Mouse (Mus musculus) heart, embryonic 15.5 days (tissue): ENCODE results near the gene Defb41. TPM values are rescaled to one million over a fixed set of nuclear protein-coding genes. Genes with fewer than 3 reads are reported as not detected.
"Not testable (repeated sequence)": the region's sequence is repeated elsewhere in the genome, so short reads cannot be mapped to it uniquely, and the experiment has no call there.

ENCODE experiments used
- ATAC-seq: fragments of 200-750 bp; cut with Nextera tagmentation; replicated peaks from 2 replicates; pipeline ENCODE4 v1.8.0; 2017; ENCODE audit warnings: low read depth, moderate TSS enrichment; ENCODE audit not compliant: insufficient number of reproducible peaks, insufficient read depth, low FRiP score
- H3K27ac ChIP-seq: fragments of 300-500 bp; sonication (generic); 2 replicates; pipeline ENCODE4 v1.5.1; 2015; ENCODE audit warnings: mild to moderate bottlenecking, inconsistent platforms
- H3K27me3 ChIP-seq: fragments of 300-500 bp; sonication (generic); 2 replicates; pipeline ENCODE4 v1.6.1; 2015; ENCODE audit warnings: inconsistent platforms
- H3K36me3 ChIP-seq: fragments of 300-500 bp; sonication (generic); 2 replicates; pipeline ENCODE4 v1.6.1; 2015; ENCODE audit warnings: mild to moderate bottlenecking, inconsistent platforms
- H3K4me1 ChIP-seq: fragments of 300-500 bp; sonication (generic); replicated peaks from 2 replicates; pipeline ENCODE4 v1.6.1; 2015; ENCODE audit warnings: inconsistent platforms
- H3K4me2 ChIP-seq: fragments of 300-500 bp; sonication (generic); 2 replicates; pipeline ENCODE4 v1.6.1; 2015; ENCODE audit warnings: inconsistent platforms, mild to moderate bottlenecking, moderate library complexity
- H3K4me3 ChIP-seq: fragments of 300-500 bp; sonication (generic); 2 replicates; pipeline ENCODE4 v1.5.1; 2015; ENCODE audit warnings: mild to moderate bottlenecking, inconsistent platforms
- H3K9ac ChIP-seq: fragments of 300-500 bp; sonication (generic); 2 replicates; pipeline ENCODE4 v1.6.1; 2015; ENCODE audit warnings: mild to moderate bottlenecking, inconsistent platforms
- H3K9me3 ChIP-seq: fragments of 300-500 bp; sonication (generic); replicated peaks from 2 replicates; pipeline ENCODE4 v1.6.1; 2016; ENCODE audit warnings: inconsistent platforms
- WGBS: fragments of 180-500 bp; shearing (Covaris S2); methylation state at CpG from one replicate; pipeline ENCODE4 v1.1.7; 2015; ENCODE audit warnings: mixed read lengths; 5-methylcytosine and 5-hydroxymethylcytosine counted together
- polyA plus RNA-seq: library from polyadenylated mRNA; unstranded; fragments of >200 nt; fragmentation: Nextera tagmentation; extraction: Ambion mirVana; gene quantifications from 2 replicates; pipeline ENCODE4 v1.2.1, GENCODE M21; 2015

The Defb41 gene
- polyA plus RNA-seq = not detected in 2 replicates

GRCm38 (mm10) chr1:18265038-18265437 is at the start of gene Defb41:
Gene Defb41, minus strand, starts transcription at chr1:18265138.
- Histone ChIP-seq H3K9ac (no peak within 1 kb of the TSS), H3K36me3 (no peaks in the 10 kb centered on the region), H3K4me3 (no peak within 1 kb of the TSS), H3K27ac (no peak within 1 kb of the TSS), H3K9me3 (no peaks in the 10 kb centered on the region), H3K4me1 (no peaks in the 10 kb centered on the region), H3K4me2 (no peak within 1 kb of the TSS), H3K27me3 (no peaks in the 10 kb centered on the region)
- no peak for ATAC-seq

- Histone ChIP-seq H3K4me2 (no peak overlapping the region), H3K27ac (no peak overlapping the region), H3K36me3 (no peaks in the 10 kb centered on the region), H3K9me3 (no peaks in the 10 kb centered on the region), H3K27me3 (no peaks in the 10 kb centered on the region), H3K4me1 (no peaks in the 10 kb centered on the region), H3K9ac (no peak overlapping the region), H3K4me3 (no peak overlapping the region)
- no peak for ATAC-seq
- 71% methylated on average over 4 of the region's 4 CpGs for WGBS
Observed at GRCm38 (mm10) chr1:18308474-18308829, 43.5 kb upstream of the Defb41 start.

- no peak for ATAC-seq
- no peaks in the 10 kb centered on the region for H3K27me3 ChIP-seq
- WGBS = 75% methylated on average over 12 of the region's 12 CpGs
- H3K4me3 ChIP-seq = no peak overlapping the region
- H3K9me3 ChIP-seq = no peaks in the 10 kb centered on the region
- H3K4me1 ChIP-seq = no peaks in the 10 kb centered on the region
- H3K27ac ChIP-seq = no peak overlapping the region
- H3K9ac ChIP-seq = no peak overlapping the region
- no peaks in the 10 kb centered on the region for H3K36me3 ChIP-seq
- no peak overlapping the region for H3K4me2 ChIP-seq
Observed at GRCm38 (mm10) chr1:18307545-18308473, 42.9 kb upstream of the Defb41 start.

- no peaks in the 10 kb centered on the region for H3K27me3 ChIP-seq
- ATAC-seq = no peak
- H3K4me1 ChIP-seq = no peaks in the 10 kb centered on the region
- no peaks in the 10 kb centered on the region for H3K36me3 ChIP-seq
- 25% methylated on average over 4 of the region's 4 CpGs for WGBS
- no peak overlapping the region for H3K27ac ChIP-seq
- no peak overlapping the region for H3K9ac ChIP-seq
- H3K9me3 ChIP-seq = no peaks in the 10 kb centered on the region
- H3K4me3 ChIP-seq = no peak overlapping the region
- H3K4me2 ChIP-seq = no peak overlapping the region
Observed at GRCm38 (mm10) chr1:18292515-18292914, 27.6 kb upstream of the Defb41 start.

- H3K27me3 ChIP-seq = no peaks in the 10 kb centered on the region
- no peaks in the 10 kb centered on the region for H3K36me3 ChIP-seq
- H3K4me2 ChIP-seq = no peak overlapping the region
- WGBS = 33% methylated on average over 3 of the region's 3 CpGs
- no peaks in the 10 kb centered on the region for H3K4me1 ChIP-seq
- no peaks in the 10 kb centered on the region for H3K9me3 ChIP-seq
- H3K27ac ChIP-seq = no peak overlapping the region
- H3K4me3 ChIP-seq = no peak overlapping the region
- no peak for ATAC-seq
- no peak overlapping the region for H3K9ac ChIP-seq
Observed at GRCm38 (mm10) chr1:18288860-18289259, 23.9 kb upstream of the Defb41 start.

GRCm38 (mm10) chr1:18287371-18287770 is 22.4 kb upstream of the Defb41 start:
- Histone ChIP-seq H3K27ac (no peak overlapping the region), H3K4me3 (no peak overlapping the region), H3K4me1 (no peaks in the 10 kb centered on the region), H3K9ac (no peak overlapping the region), H3K4me2 (no peak overlapping the region), H3K27me3 (no peaks in the 10 kb centered on the region), H3K36me3 (no peaks in the 10 kb centered on the region), H3K9me3 (no peaks in the 10 kb centered on the region)
- no peak for ATAC-seq

GRCm38 (mm10) chr1:18271095-18271494 is 6.2 kb upstream of the Defb41 start:
- H3K27ac ChIP-seq = no peak overlapping the region
- no peaks in the 10 kb centered on the region for H3K9me3 ChIP-seq
- H3K4me1 ChIP-seq = no peaks in the 10 kb centered on the region
- no peak overlapping the region for H3K4me3 ChIP-seq
- no peaks in the 10 kb centered on the region for H3K27me3 ChIP-seq
- ATAC-seq = no peak
- no peaks in the 10 kb centered on the region for H3K36me3 ChIP-seq
- H3K4me2 ChIP-seq = no peak overlapping the region
- H3K9ac ChIP-seq = no peak overlapping the region
- 80% methylated on average over 4 of the region's 4 CpGs for WGBS

GRCm38 (mm10) chr1:18268845-18269244 is 3.9 kb upstream of the Defb41 start:
- 77% methylated on average over 5 of the region's 5 CpGs for WGBS
- Histone ChIP-seq H3K4me2 (no peak overlapping the region), H3K4me3 (no peak overlapping the region), H3K9me3 (no peaks in the 10 kb centered on the region), H3K4me1 (no peaks in the 10 kb centered on the region), H3K27ac (no peak overlapping the region), H3K27me3 (no peaks in the 10 kb centered on the region), H3K36me3 (no peaks in the 10 kb centered on the region), H3K9ac (no peak overlapping the region)
- ATAC-seq = no peak

GRCm38 (mm10) chr1:18245801-18246580 is 18.9 kb downstream of the Defb41 start:
- H3K27me3 ChIP-seq, H3K27ac ChIP-seq, H3K4me1 ChIP-seq, ATAC-seq, H3K9ac ChIP-seq, H3K4me2 ChIP-seq, H3K36me3 ChIP-seq, H3K9me3 ChIP-seq, H3K4me3 ChIP-seq: not testable (repeated sequence)
- WGBS = 86% methylated on average over 9 of the region's 9 CpGs

GRCm38 (mm10) chr1:18237343-18237742 is 27.6 kb downstream of the Defb41 start, which contains the start of gene Defb18:
Gene Defb18, minus strand, starts transcription at chr1:18237443.
- Histone ChIP-seq H3K9me3 (no peaks in the 10 kb centered on the region), H3K4me3 (no peak within 1 kb of the TSS), H3K27me3 (no peaks in the 10 kb centered on the region), H3K36me3 (no peaks in the 10 kb centered on the region), H3K4me1 (no peaks in the 10 kb centered on the region), H3K9ac (no peak within 1 kb of the TSS), H3K4me2 (no peak within 1 kb of the TSS), H3K27ac (no peak within 1 kb of the TSS)
- 62% methylated on average over 1 of the region's 1 CpGs for WGBS
- no peak for ATAC-seq

- no peaks in the 10 kb centered on the region for H3K36me3 ChIP-seq
- WGBS = 12% methylated on average over 3 of the region's 3 CpGs
- H3K4me2 ChIP-seq = no peak overlapping the region
- no peak for ATAC-seq
- H3K9ac ChIP-seq = no peak overlapping the region
- no peak overlapping the region for H3K27ac ChIP-seq
- no peak overlapping the region for H3K4me3 ChIP-seq
- no peaks in the 10 kb centered on the region for H3K27me3 ChIP-seq
- no peaks in the 10 kb centered on the region for H3K4me1 ChIP-seq
- H3K9me3 ChIP-seq = no peaks in the 10 kb centered on the region
Observed at GRCm38 (mm10) chr1:18223385-18223945, 41.5 kb downstream of the Defb41 start.
